Mouse (Mus musculus) forebrain, postnatal 0 days (tissue): Measurements from ENCODE around the gene Cstl1. TPM values are rescaled to one million over a fixed set of nuclear protein-coding genes. Genes with fewer than 3 reads are reported as not detected.

Experiments
- ATAC-seq: fragments of 200-750 bp; cut with Nextera tagmentation; 2 replicates; pipeline ENCODE4 v1.8.0; 2017; ENCODE audit warnings: mild to moderate bottlenecking, moderate library complexity
- DNase-seq: peaks from one replicate; pipeline ENCODE4 v3.0.0-alpha.2; 2015
- H3K27ac ChIP-seq: fragments of 300-500 bp; sonication (generic); 2 replicates; pipeline ENCODE4 v1.5.1; 2014; ENCODE audit warnings: low read depth, mild to moderate bottlenecking, antibody characterized with exemption, low read length, moderate library complexity, mixed read lengths
- H3K27me3 ChIP-seq: fragments of 300-500 bp; sonication (generic); 2 replicates; pipeline ENCODE4 v1.6.1; 2014; ENCODE audit warnings: mild to moderate bottlenecking, low read length, mixed read lengths; ENCODE audit not compliant: insufficient read depth
- H3K36me3 ChIP-seq: fragments of 300-500 bp; sonication (generic); 2 replicates; pipeline ENCODE4 v1.6.1; 2014; ENCODE audit warnings: mild to moderate bottlenecking, moderate library complexity; ENCODE audit not compliant: insufficient read depth
- H3K4me1 ChIP-seq: fragments of 300-500 bp; sonication (generic); 2 replicates; pipeline ENCODE4 v1.6.1; 2014; ENCODE audit warnings: antibody characterized with exemption; ENCODE audit not compliant: insufficient read depth
- H3K4me2 ChIP-seq: fragments of 300-500 bp; sonication (generic); 2 replicates; pipeline ENCODE4 v1.6.1; 2014; ENCODE audit warnings: low read depth, mild to moderate bottlenecking, moderate library complexity
- H3K4me3 ChIP-seq: fragments of 300-500 bp; sonication (generic); 2 replicates; pipeline ENCODE4 v1.5.1; 2014; ENCODE audit warnings: low read depth, low read length, mixed read lengths
- H3K9ac ChIP-seq: fragments of 300-500 bp; sonication (generic); 2 replicates; pipeline ENCODE4 v1.6.1; 2014; ENCODE audit warnings: mild to moderate bottlenecking
- H3K9me3 ChIP-seq: fragments of 300-500 bp; sonication (generic); 2 replicates; pipeline ENCODE4 v1.6.1; 2016; ENCODE audit warnings: low read length
- CTCF ChIP-seq: sonication (generic); IDR thresholded peaks from 2 replicates; pipeline ENCODE4 v1.5.1; 2016; ENCODE audit warnings: antibody characterized with exemption, control low read depth, low read depth
- WGBS: fragments of 180-500 bp; shearing (Covaris S2); extraction: QIAGEN DNeasy Blood & Tissue Kit; methylation state at CpG from one replicate; pipeline ENCODE4 v1.1.7; 2014; 5-methylcytosine and 5-hydroxymethylcytosine counted together
- polyA plus RNA-seq: library from polyadenylated mRNA; unstranded; fragments of >200 nt; fragmentation: Nextera tagmentation; extraction: Ambion mirVana; gene quantifications from 2 replicates; pipeline ENCODE4 v1.2.1, GENCODE M21; 2015
- total RNA-seq: library from RNA; depleted of rRNA; stranded (reverse); fragments of >200 nt; gene quantifications from 2 replicates; pipeline ENCODE4 v1.2.3, GENCODE M21; 2014; rRNA removed

The Cstl1 gene
- not detected in 2 replicates for total RNA-seq
- not detected in 2 replicates for polyA plus RNA-seq

DNA sequence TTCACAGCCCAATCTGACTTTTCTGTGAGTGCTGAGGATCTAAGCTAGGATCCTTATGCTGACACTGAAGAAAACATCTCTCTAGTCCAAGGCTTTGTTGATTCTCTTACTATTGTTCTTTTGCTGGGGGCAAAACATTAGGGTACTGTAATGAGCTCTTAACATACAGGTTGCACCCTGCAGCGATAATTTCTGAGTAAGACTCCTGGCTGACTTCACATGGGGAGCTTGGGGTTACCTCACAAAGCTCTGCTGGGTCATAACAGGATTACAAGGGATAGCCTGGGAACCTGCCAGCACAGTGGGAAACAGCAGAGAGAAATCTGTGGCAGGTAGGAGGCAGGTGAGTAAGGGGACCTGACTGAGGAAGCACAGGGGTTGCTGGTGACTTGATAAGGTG lies at the start of gene Cstl1:
TSS of gene Cstl1 (plus strand) at position 301 of the 400 bp plus-strand sequence.
- Histone ChIP-seq H3K27me3 (no peaks in the 10 kb centered on the region), H3K27ac (no peak within 1 kb of the TSS), H3K36me3 (no peaks in the 10 kb centered on the region), H3K9me3 (no peaks in the 10 kb centered on the region), H3K4me1 (no peaks in the 10 kb centered on the region), H3K9ac (no peak within 1 kb of the TSS), H3K4me2 (no peak within 1 kb of the TSS), H3K4me3 (no peak within 1 kb of the TSS)
- DNase-seq (no peak), ATAC-seq (no peak)
- no peak for TF ChIP-seq CTCF
- 78% methylated on average over 1 of the region's 1 CpGs for WGBS

DNA sequence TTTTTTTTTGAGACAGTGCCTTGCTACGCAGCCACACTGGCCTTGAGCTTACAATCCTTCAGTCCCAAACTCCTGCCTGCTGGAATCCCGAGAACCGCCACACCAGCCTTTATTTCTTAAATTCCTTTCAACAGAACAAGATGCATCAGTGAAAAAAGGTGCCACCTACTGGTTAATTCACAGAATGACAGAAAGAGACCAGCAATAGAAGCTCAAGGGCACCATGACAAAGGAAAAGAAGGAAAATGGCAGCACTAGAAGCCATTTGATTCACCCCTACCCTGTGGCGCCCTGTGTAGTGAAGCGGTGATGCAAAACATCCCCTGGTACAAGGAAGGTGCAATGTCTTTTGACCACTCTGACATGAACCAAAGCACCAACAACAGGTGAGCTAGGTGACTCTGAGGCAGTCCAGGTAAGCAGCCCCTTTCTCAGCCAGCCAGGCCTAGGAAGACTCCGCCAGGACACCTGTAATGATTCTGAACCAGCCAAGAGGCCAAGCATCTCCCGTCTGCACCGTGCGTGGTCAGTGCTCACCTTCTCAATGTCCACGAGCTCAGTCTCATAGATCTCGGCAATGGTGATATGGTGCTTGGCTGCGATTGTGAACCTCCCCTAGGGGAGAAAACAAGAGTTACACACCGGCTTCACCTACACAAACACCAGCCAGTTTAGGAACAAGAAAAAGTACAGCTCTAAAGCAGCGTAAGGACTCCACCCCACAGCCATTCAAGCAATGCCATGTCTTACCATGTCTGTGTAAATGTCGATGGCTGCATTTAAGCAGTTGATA lies 43.6 kb upstream of the Cstl1 start:
- Histone ChIP-seq H3K4me2 (no peak overlapping the region), H3K9ac (no peak overlapping the region), H3K36me3 (peaks cover 22% of the 10 kb centered on the region), H3K9me3 (no peaks in the 10 kb centered on the region), H3K27me3 (no peaks in the 10 kb centered on the region), H3K27ac (no peak overlapping the region), H3K4me3 (no peak overlapping the region), H3K4me1 (no peaks in the 10 kb centered on the region)
- peak; percentile 66 for ATAC-seq
- 73% methylated on average over 15 of the region's 15 CpGs for WGBS
- TF ChIP-seq CTCF: peak; percentile 68
- DNase-seq: peak; percentile 55

DNA sequence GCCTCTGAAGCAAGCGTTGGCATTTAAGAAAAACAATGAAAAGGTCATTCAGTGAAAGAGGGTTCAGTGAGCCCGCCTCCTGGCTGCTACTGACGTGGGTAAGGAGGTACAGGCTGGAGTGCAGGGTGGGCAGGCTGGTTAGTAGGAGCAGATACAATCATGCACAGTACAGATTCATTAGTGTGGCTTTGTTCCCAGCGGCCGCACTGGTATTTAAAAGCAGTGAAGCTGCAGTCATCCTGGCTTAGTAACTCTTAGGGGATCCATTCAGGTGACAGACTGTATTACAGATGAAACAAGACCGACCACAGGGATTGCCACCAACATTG lies 43.0 kb upstream of the Cstl1 start:
- Histone ChIP-seq H3K27me3 (no peaks in the 10 kb centered on the region), H3K4me3 (no peak overlapping the region), H3K27ac (no peak overlapping the region), H3K9me3 (no peaks in the 10 kb centered on the region), H3K36me3 (peaks cover 27% of the 10 kb centered on the region), H3K4me2 (no peak overlapping the region), H3K4me1 (no peaks in the 10 kb centered on the region), H3K9ac (no peak overlapping the region)
- ATAC-seq (peak; percentile 36; the same call in 1 of the 2 replicates), DNase-seq (no peak)
- WGBS: 38% methylated on average over 6 of the region's 6 CpGs
- no peak for TF ChIP-seq CTCF

GRCm38 (mm10) chr2:148712326-148712725 lies 37.8 kb upstream of the Cstl1 start:
- ATAC-seq: no peak

GRCm38 (mm10) chr2:148717072-148717471 lies 33.1 kb upstream of the Cstl1 start:
- no peak for ATAC-seq

More at GRCm38 (mm10) chr2:148712326-148712725, 37.8 kb upstream of the Cstl1 start:
- Histone ChIP-seq H3K4me3 (no peak overlapping the region), H3K9ac (no peak overlapping the region), H3K27ac (no peak overlapping the region), H3K36me3 (peaks cover 17% of the 10 kb centered on the region), H3K27me3 (no peaks in the 10 kb centered on the region), H3K4me2 (no peak overlapping the region), H3K9me3 (no peaks in the 10 kb centered on the region), H3K4me1 (no peaks in the 10 kb centered on the region)
- no peak for DNase-seq
- WGBS: 92% methylated on average over 3 of the region's 3 CpGs
- TF ChIP-seq CTCF: no peak

GRCm38 (mm10) chr2:148719271-148719995 lies 30.7 kb upstream of the Cstl1 start:
- 80% methylated on average over 2 of the region's 2 CpGs for WGBS
- Histone ChIP-seq H3K9ac (no peak overlapping the region), H3K27ac (no peak overlapping the region), H3K4me2 (no peak overlapping the region), H3K36me3 (no peaks in the 10 kb centered on the region), H3K4me1 (no peaks in the 10 kb centered on the region), H3K9me3 (no peaks in the 10 kb centered on the region), H3K4me3 (no peak overlapping the region), H3K27me3 (no peaks in the 10 kb centered on the region)
- TF ChIP-seq CTCF: no peak
- no peak for DNase-seq
- ATAC-seq: no peak

More at GRCm38 (mm10) chr2:148717072-148717471, 33.1 kb upstream of the Cstl1 start:
- H3K4me3 ChIP-seq: no peak overlapping the region
- WGBS: 56% methylated on average over 2 of the region's 2 CpGs
- no peak for TF ChIP-seq CTCF
- no peaks in the 10 kb centered on the region for H3K27me3 ChIP-seq
- H3K4me2 ChIP-seq: no peak overlapping the region
- no peak overlapping the region for H3K9ac ChIP-seq
- H3K4me1 ChIP-seq: no peaks in the 10 kb centered on the region
- DNase-seq: no peak
- H3K27ac ChIP-seq: no peak overlapping the region
- peaks cover 4% of the 10 kb centered on the region for H3K36me3 ChIP-seq
- no peaks in the 10 kb centered on the region for H3K9me3 ChIP-seq
